Mouse (Mus musculus) stomach, embryonic 16.5 days (tissue): ENCODE data around the gene Klhl2. TPM values are rescaled to one million over a fixed set of nuclear protein-coding genes. Genes with fewer than 3 reads are reported as not detected.

Experiments used
- ATAC-seq: fragments of 200-750 bp; cut with Nextera tagmentation; 2 replicates; pipeline ENCODE4 v1.8.0; 2017; ENCODE audit warnings: moderate number of reproducible peaks, moderate TSS enrichment; ENCODE audit not compliant: insufficient read depth, low FRiP score
- H3K27ac ChIP-seq: fragments of 300-500 bp; sonication (generic); 2 replicates; pipeline ENCODE4 v1.5.1; 2014; ENCODE audit warnings: low read length
- H3K27me3 ChIP-seq: fragments of 300-500 bp; sonication (generic); 2 replicates; pipeline ENCODE4 v1.6.1; 2014; ENCODE audit warnings: low read length, control low read depth, mixed read lengths; ENCODE audit not compliant: control insufficient read depth, insufficient read depth
- H3K36me3 ChIP-seq: fragments of 300-500 bp; sonication (generic); 2 replicates; pipeline ENCODE4 v1.6.1; 2014; ENCODE audit warnings: low read length; ENCODE audit not compliant: control insufficient read depth, insufficient read depth
- H3K4me1 ChIP-seq: fragments of 300-500 bp; sonication (generic); 2 replicates; pipeline ENCODE4 v1.6.1; 2014; ENCODE audit warnings: low read length, control low read depth, mixed read lengths; ENCODE audit not compliant: control insufficient read depth, insufficient read depth
- H3K4me2 ChIP-seq: fragments of 300-500 bp; sonication (generic); 2 replicates; pipeline ENCODE4 v1.6.1; 2014; ENCODE audit warnings: low read depth, low read length, mixed read lengths
- H3K4me3 ChIP-seq: fragments of 300-500 bp; sonication (generic); replicated peaks from 2 replicates; pipeline ENCODE4 v1.5.1; 2014; ENCODE audit warnings: mild to moderate bottlenecking, low read length
- H3K9ac ChIP-seq: fragments of 300-500 bp; sonication (generic); 2 replicates; pipeline ENCODE4 v1.6.1; 2014; ENCODE audit warnings: low read length
- H3K9me3 ChIP-seq: fragments of 300-500 bp; sonication (generic); replicated peaks from 2 replicates; pipeline ENCODE4 v1.6.1; 2016; ENCODE audit warnings: low read length, control low read depth; ENCODE audit not compliant: control insufficient read depth
- WGBS: fragments of 180-500 bp; shearing (Covaris S2); extraction: QIAGEN DNeasy Blood & Tissue Kit; methylation state at CpG from one replicate; pipeline ENCODE4 v1.1.7; 2014; 5-methylcytosine and 5-hydroxymethylcytosine counted together
- polyA plus RNA-seq: library from polyadenylated mRNA; unstranded; fragments of >200 nt; fragmentation: Nextera tagmentation; extraction: Ambion mirVana; gene quantifications from 2 replicates; pipeline ENCODE4 v1.2.1, GENCODE M21; 2015

The Klhl2 gene
- polyA plus RNA-seq, 1 experiment from 2014 or later, result 5.6 TPM

DNA sequence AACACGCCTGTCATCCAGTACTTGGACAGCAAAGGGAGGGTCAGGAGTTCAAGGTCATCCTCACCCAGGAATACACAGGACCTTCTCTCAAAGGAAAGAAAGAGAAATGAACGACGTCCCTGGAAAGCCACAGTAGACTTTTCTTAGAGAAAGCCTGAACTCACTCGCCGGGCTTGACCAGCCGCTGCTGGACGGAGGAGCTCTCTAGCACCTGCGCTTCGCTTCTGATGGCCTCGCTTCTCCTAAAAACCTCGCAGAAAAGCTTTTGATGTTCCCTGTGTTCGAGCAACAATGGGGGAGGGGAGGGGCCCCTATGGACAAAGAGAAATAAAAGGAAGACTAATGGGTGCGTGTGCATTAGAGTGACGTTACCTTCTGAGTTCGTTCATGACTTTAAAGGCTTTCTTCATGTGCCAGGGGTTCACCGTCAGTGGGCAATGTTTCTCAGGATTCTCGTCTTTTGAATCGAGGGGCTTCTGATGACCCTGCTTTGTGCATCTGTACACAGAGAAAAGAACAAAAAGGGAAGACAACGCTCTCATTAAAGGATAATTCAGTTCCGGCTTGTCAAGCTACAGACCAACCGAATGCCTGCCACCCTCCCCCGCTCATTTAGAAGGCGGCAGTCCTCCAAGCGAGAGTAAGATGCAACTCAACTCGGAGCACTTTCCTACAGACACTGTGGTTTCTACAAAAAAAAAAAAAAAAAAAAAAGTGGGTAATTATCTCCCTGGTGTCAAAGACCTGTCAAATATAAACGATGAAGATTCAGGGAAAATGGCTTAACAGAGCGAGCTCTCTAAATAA lies 15.5 kb downstream of the Klhl2 start:
- ATAC-seq, result no peak
- no peaks in the 10 kb centered on the region for H3K27me3 ChIP-seq
- H3K27ac ChIP-seq, result no peak overlapping the region
- WGBS, result 64% methylated on average over 27 of the region's 27 CpGs
- H3K4me3 ChIP-seq, result no peak overlapping the region
- peaks cover 3% of the 10 kb centered on the region; the same call in 1 of the 2 replicates for H3K4me1 ChIP-seq
- H3K9me3 ChIP-seq, result no peaks in the 10 kb centered on the region
- no peak overlapping the region for H3K4me2 ChIP-seq
- no peak overlapping the region for H3K9ac ChIP-seq
- H3K36me3 ChIP-seq, result 0 out of 2 replicates have a peak, but pooled peaks cover 3% of the 10 kb centered on the region

DNA sequence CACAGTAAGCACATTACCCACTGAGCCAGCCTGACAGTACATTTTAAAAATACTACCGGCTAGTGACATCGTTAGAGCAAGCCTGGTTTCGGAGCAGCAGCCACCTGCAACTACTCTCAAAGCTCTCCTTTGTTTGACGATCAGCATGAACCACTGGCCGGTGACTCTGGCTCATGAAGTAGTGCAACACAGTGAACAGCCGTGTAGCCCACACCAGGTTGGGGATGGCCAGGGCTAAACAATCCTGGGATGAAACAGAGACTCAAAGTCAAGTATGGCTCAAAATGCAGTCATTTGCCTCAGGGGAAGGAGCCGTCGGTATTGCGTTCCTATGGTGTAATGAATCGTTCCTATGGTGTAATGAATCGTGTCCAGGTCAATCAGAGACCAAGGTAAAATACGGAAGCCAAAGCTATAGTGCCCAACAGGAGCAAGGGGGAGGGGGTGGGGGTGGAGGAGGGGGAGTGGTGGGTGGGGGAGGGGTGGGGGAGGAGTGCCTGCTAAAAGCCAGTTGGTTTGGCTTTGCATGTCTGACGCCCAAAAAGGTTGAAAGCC lies 17.2 kb downstream of the Klhl2 start:
- 82% methylated on average over 13 of the region's 13 CpGs for WGBS
- no peak overlapping the region for H3K27ac ChIP-seq
- no peak overlapping the region for H3K9ac ChIP-seq

DNA sequence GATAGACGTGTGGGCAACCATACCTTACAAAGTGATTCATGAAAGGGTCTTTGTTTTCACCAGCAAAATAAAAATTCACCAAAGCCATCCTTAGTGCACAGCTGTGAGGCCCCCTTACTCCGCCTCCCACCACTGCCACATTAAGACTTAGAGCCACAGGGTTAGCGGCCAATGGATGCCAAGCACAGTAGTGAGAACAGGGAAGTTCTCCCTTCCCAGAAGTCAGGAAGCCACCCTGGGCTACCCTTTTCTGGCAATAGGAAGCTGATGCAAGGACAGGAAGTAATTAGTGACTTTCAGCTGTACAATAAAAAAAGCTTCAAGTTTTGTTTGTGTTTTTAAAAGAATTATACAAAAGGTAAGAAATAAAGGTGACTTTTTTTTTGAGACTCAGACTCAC lies 18.2 kb downstream of the Klhl2 start:
- no peaks in the 10 kb centered on the region for H3K9me3 ChIP-seq
- no peak overlapping the region for H3K27ac ChIP-seq
- no peaks in the 10 kb centered on the region for H3K27me3 ChIP-seq
- H3K36me3 ChIP-seq, result 0 out of 2 replicates have a peak, but pooled peaks cover 5% of the 10 kb centered on the region
- ATAC-seq, result no peak
- H3K4me1 ChIP-seq, result peaks cover 2% of the 10 kb centered on the region; the same call in 1 of the 2 replicates
- 84% methylated on average over 3 of the region's 3 CpGs for WGBS
- H3K4me3 ChIP-seq, result no peak overlapping the region
- H3K4me2 ChIP-seq, result no peak overlapping the region
- H3K9ac ChIP-seq, result no peak overlapping the region

More for the DNA sequence above, 17.2 kb downstream of the Klhl2 start:
- no peak overlapping the region for H3K4me3 ChIP-seq
- no peaks in the 10 kb centered on the region for H3K27me3 ChIP-seq
- no peak overlapping the region for H3K4me2 ChIP-seq
- H3K4me1 ChIP-seq, result no peaks in the 10 kb centered on the region
- H3K36me3 ChIP-seq, result 0 out of 2 replicates have a peak, but pooled peaks cover 5% of the 10 kb centered on the region
- ATAC-seq, result no peak
- no peaks in the 10 kb centered on the region for H3K9me3 ChIP-seq

DNA sequence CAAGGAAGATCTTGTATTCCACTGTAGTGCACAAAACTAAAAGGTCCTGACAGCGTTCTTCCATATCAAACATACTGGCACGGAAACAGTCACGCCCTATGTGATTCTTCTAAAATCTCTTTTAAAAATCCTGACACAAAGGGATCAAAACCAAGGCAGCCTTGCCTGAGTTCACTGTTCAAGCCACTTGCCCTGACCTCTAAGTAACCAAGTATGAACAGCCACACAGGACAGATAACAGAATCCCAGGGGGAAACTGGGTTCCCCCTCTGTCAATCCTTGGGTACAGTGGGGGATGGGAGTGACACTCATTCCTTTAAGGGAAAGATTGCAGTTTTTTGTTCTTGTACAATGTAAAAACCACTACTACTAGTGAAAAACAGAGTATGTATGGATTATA lies 19.9 kb downstream of the Klhl2 start:
- H3K9me3 ChIP-seq, result no peaks in the 10 kb centered on the region
- no peak overlapping the region for H3K27ac ChIP-seq
- peaks cover 4% of the 10 kb centered on the region; the same call in 1 of the 2 replicates for H3K4me1 ChIP-seq
- ATAC-seq, result no peak
- no peak overlapping the region for H3K4me3 ChIP-seq
- H3K36me3 ChIP-seq, result 0 out of 2 replicates have a peak, but pooled peaks cover 5% of the 10 kb centered on the region
- H3K27me3 ChIP-seq, result no peaks in the 10 kb centered on the region
- no peak overlapping the region for H3K4me2 ChIP-seq
- H3K9ac ChIP-seq, result no peak overlapping the region
- WGBS, result 77% methylated on average over 3 of the region's 3 CpGs

DNA sequence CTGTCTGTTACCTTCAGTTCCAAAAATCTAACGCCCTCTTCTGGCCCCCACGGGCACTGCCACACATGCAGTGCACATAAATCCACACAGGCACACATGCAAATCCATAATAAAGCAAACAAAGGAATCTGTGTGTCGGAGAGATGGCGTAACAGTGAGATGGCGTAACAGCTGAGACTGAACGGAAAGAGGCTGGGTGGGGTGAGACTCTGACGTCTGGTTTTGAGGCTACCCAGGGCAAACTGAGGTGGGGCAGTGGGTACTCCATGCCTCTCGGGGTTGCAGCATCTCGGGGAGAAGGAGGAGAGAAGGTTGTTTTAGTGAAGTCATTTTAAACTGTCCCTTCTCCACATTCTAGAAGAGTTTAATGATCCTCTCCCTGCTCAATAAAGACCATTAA lies 20.4 kb downstream of the Klhl2 start:
- Histone ChIP-seq H3K4me3 (no peak overlapping the region), H3K27ac (no peak overlapping the region), H3K9me3 (no peaks in the 10 kb centered on the region), H3K4me2 (no peak overlapping the region), H3K36me3 (0 out of 2 replicates have a peak, but pooled peaks cover 5% of the 10 kb centered on the region), H3K9ac (no peak overlapping the region), H3K27me3 (no peaks in the 10 kb centered on the region), H3K4me1 (peaks cover 4% of the 10 kb centered on the region; the same call in 1 of the 2 replicates)
- 89% methylated on average over 9 of the region's 9 CpGs for WGBS
- ATAC-seq, result no peak

DNA sequence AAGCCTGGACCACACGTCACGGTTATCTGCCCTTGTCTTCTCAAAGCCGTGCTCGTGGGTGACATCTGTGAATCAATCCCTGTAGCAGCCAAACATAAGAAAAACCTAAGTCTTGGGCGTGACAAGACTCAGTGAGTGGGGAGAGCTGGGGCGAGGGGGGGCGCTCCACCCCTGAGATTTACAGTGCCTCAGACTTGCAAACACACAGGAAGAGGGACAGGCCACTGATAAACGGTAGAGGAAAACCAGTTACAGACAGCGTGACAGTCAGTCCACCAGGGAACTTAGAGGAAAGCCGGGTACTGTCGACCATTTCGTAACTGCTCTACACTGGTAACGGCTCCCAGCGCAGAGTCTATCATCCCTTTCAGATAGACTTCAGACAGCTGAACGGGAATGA lies 21.4 kb downstream of the Klhl2 start:
- H3K4me1 ChIP-seq, result peaks cover 4% of the 10 kb centered on the region; the same call in 1 of the 2 replicates
- H3K9ac ChIP-seq, result no peak overlapping the region
- H3K4me3 ChIP-seq, result no peak overlapping the region
- ATAC-seq, result no peak
- H3K4me2 ChIP-seq, result no peak overlapping the region
- H3K27ac ChIP-seq, result no peak overlapping the region
- WGBS, result 86% methylated on average over 15 of the region's 15 CpGs
- H3K27me3 ChIP-seq, result no peaks in the 10 kb centered on the region
- H3K9me3 ChIP-seq, result no peaks in the 10 kb centered on the region
- H3K36me3 ChIP-seq, result 0 out of 2 replicates have a peak, but pooled peaks cover 5% of the 10 kb centered on the region

DNA sequence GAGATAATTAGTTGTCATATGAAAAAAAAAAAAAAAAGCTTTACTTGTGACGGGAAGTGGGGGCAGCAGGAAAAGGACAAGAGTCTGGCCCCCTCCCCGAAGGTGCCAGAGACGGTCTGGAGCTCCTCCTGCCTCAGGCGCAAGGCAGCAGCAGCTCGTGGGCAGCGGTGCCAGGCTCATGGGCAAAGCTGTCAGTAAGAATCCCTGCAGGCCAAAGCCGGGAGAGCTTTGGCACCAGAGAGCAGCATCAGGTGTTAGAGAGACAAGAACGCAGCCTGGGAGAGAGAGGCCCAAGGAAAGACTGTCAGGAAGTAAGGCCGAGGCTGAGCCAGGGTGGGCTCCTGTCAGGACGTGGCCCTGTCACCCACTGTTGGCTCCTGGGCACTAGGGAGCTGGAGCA lies 22.5 kb downstream of the Klhl2 start:
- Histone ChIP-seq H3K4me1 (peaks cover 4% of the 10 kb centered on the region; the same call in 1 of the 2 replicates), H3K27ac (no peak overlapping the region), H3K9ac (no peak overlapping the region), H3K4me2 (no peak overlapping the region), H3K9me3 (no peaks in the 10 kb centered on the region), H3K4me3 (no peak overlapping the region), H3K27me3 (no peaks in the 10 kb centered on the region), H3K36me3 (0 out of 2 replicates have a peak, but pooled peaks cover 5% of the 10 kb centered on the region)
- 79% methylated on average over 10 of the region's 10 CpGs for WGBS
- no peak for ATAC-seq

DNA sequence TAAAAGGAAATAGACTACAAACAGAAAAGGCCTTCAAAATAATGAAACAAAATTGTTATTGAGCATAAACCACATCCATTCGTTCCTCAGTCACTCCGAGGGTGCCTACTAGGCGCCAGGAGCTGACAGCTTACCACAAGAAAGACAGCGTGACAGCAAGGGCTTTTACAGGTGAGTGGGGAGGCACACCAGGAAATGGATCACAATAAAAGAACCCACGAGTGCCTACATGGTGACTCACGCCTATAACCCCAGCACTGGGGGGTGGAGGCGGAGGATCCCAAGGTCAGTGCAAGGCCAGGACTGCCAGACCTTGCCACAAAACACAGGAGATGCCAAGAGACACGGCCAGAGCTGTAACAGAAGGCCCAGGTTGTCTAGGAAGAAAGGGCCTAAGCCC lies 23.4 kb downstream of the Klhl2 start:
- 59% methylated on average over 8 of the region's 8 CpGs for WGBS
- Histone ChIP-seq H3K27me3 (no peaks in the 10 kb centered on the region), H3K4me1 (peaks cover 4% of the 10 kb centered on the region; the same call in 1 of the 2 replicates), H3K9ac (no peak overlapping the region), H3K4me2 (no peak overlapping the region), H3K36me3 (0 out of 2 replicates have a peak, but pooled peaks cover 5% of the 10 kb centered on the region), H3K27ac (peak overlapping the region; percentile 21; the same call in 1 of the 2 replicates), H3K4me3 (no peak overlapping the region), H3K9me3 (no peaks in the 10 kb centered on the region)
- peak; percentile 66; the same call in 1 of the 2 replicates for ATAC-seq

DNA sequence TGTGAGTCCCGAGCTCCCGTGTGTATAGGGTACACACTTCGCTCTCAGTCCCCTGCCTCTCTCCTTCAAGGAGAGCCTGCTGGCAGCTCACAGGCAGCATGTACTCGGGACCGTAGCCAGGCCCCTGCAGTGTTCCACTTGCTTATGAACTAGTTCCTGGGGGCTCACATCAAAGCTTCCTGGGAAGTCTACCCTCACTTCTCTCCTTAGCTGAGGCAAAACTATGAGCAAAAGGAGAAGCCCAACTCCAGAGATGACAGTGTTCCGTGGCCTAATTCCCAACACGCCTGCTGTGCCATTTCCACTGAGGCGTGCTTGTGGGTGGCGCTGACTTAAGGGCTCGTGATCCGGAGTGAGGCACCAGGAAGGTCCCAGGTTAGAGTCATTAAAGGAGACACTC lies 25.9 kb downstream of the Klhl2 start:
- H3K4me3 ChIP-seq, result no peak overlapping the region
- no peak overlapping the region for H3K9ac ChIP-seq
- no peak overlapping the region for H3K4me2 ChIP-seq
- H3K9me3 ChIP-seq, result no peaks in the 10 kb centered on the region
- H3K27me3 ChIP-seq, result no peaks in the 10 kb centered on the region
- 86% methylated on average over 11 of the region's 11 CpGs for WGBS
- no peaks in the 10 kb centered on the region for H3K36me3 ChIP-seq
- no peak overlapping the region for H3K27ac ChIP-seq
- no peak for ATAC-seq
- H3K4me1 ChIP-seq, result peaks cover 4% of the 10 kb centered on the region; the same call in 1 of the 2 replicates
